In genomic region chr6:118204112-118204511, GRCm38 (mm10) we compare ENCODE assay signal across 26 mouse cellular contexts. TPM values are rescaled to one million over a fixed set of nuclear protein-coding genes. Genes with fewer than 3 reads are reported as not detected.
DNase-seq lines count a peak whose midpoint lies in the region; ATAC-seq lines count a peak whose summit lies in the region.
"Had no signal": no experiment of that assay in that cellular context is flagged by ENCODE, and none has a peak within 500 bp of the region (broad histone marks: within the 10 kb centered on the region; RNA-seq: fewer than 3 reads in every experiment).

No protein-coding gene starts in this region.

- H3K4me1 ChIP-seq in hindbrain, embryonic 16.5 days (ENCODE audit: control insufficient read depth, insufficient read depth, low read depth, low read length) = no peaks in the 10 kb centered on the region
- no peaks in the 10 kb centered on the region for H3K4me1 ChIP-seq in hindbrain, embryonic 14.5 days (replicated peaks; ENCODE audit: control insufficient read depth, insufficient read depth, low read length)
- H3K4me1 ChIP-seq in midbrain, embryonic 13.5 days (replicated peaks) = peaks cover 6% of the 10 kb centered on the region
- H3K4me1 ChIP-seq in midbrain, embryonic 14.5 days (ENCODE audit: control insufficient read depth, insufficient read depth, low read length) = no peaks in the 10 kb centered on the region
- peaks cover 19% of the 10 kb centered on the region for H3K4me1 ChIP-seq in limb, embryonic 10.5 days
- H3K4me1 ChIP-seq: forebrain, embryonic 13.5 days; heart, embryonic 13.5 days; hindbrain, embryonic 15.5 days had no signal

- WGBS in hindbrain, embryonic 16.5 days = 67% methylated on average over 1 of the region's 1 CpGs
- WGBS in hindbrain, embryonic 14.5 days = 62% methylated on average over 1 of the region's 1 CpGs
- WGBS in midbrain, embryonic 13.5 days = 75% methylated on average over 1 of the region's 1 CpGs
- WGBS in midbrain, embryonic 14.5 days = 95% methylated on average over 1 of the region's 1 CpGs
- WGBS in limb, embryonic 10.5 days = 81% methylated on average over 1 of the region's 1 CpGs

- no peak overlapping the region for H3K27ac ChIP-seq in hindbrain, embryonic 16.5 days (ENCODE audit: low read depth, low read length)
- no peak overlapping the region for H3K27ac ChIP-seq in hindbrain, embryonic 14.5 days
- H3K27ac ChIP-seq in midbrain, embryonic 13.5 days = no peak overlapping the region
- H3K27ac ChIP-seq in midbrain, embryonic 14.5 days (replicated peaks; ENCODE audit: low read depth, low read length) = no peak overlapping the region
- no peak overlapping the region for H3K27ac ChIP-seq in limb, embryonic 10.5 days
- H3K27ac ChIP-seq: forebrain, embryonic 10.5 days; forebrain, embryonic 13.5 days; heart, adult 2 months; heart, embryonic 10.5 days; heart, embryonic 13.5 days; hindbrain, embryonic 15.5 days had no signal

- DNase-seq in hindbrain, embryonic 14.5 days (ENCODE audit: low spot score) = no peak
- no peak for DNase-seq in midbrain, embryonic 14.5 days
- DNase-seq in retina, postnatal 1 day = peak; percentile 35
- DNase-seq in retina, embryonic 14.5 days (ENCODE audit: low spot score) = no peak
- DNase-seq in limb, embryonic 10.5 days (ENCODE audit: low spot score) = no peak
- DNase-seq: adrenal gland, postnatal 10 days; adrenal gland, postnatal 36 days; B cell, adult 2 months; cerebellum, adult 18-20 months; cerebellum, adult 9-10 months; cerebellum, postnatal 14 days; gastrocnemius, postnatal 10 days; gastrocnemius, postnatal 36 days; heart, adult 2 months; heart, postnatal 14 days; heart, postnatal 4 days had no signal

- no peaks in the 10 kb centered on the region for H3K36me3 ChIP-seq in hindbrain, embryonic 16.5 days (ENCODE audit: control insufficient read depth, insufficient read depth, low read length)
- no peaks in the 10 kb centered on the region for H3K36me3 ChIP-seq in hindbrain, embryonic 14.5 days (replicated peaks; ENCODE audit: control insufficient read depth, insufficient read depth)
- H3K36me3 ChIP-seq in midbrain, embryonic 13.5 days = no peaks in the 10 kb centered on the region
- H3K36me3 ChIP-seq in midbrain, embryonic 14.5 days (ENCODE audit: control insufficient read depth, insufficient read depth, low read length) = no peaks in the 10 kb centered on the region
- no peaks in the 10 kb centered on the region for H3K36me3 ChIP-seq in limb, embryonic 10.5 days
- H3K36me3 ChIP-seq: forebrain, embryonic 10.5 days; G1E; heart, embryonic 10.5 days; heart, embryonic 13.5 days; hindbrain, embryonic 15.5 days had no signal

- H3K27me3 ChIP-seq in hindbrain, embryonic 16.5 days (replicated peaks; ENCODE audit: control insufficient read depth, insufficient read depth, low read length) = peaks cover 5% of the 10 kb centered on the region
- H3K27me3 ChIP-seq in hindbrain, embryonic 14.5 days (ENCODE audit: control insufficient read depth, insufficient read depth, low read length) = peaks cover 6% of the 10 kb centered on the region
- peaks cover 11% of the 10 kb centered on the region for H3K27me3 ChIP-seq in midbrain, embryonic 13.5 days
- H3K27me3 ChIP-seq in midbrain, embryonic 14.5 days (ENCODE audit: control insufficient read depth, insufficient read depth, low read length) = peaks cover 3% of the 10 kb centered on the region; the same call in 1 of the 2 replicates
- peaks cover 26% of the 10 kb centered on the region for H3K27me3 ChIP-seq in limb, embryonic 10.5 days (ENCODE audit: low read depth, poor library complexity, severe bottlenecking)

- no peak overlapping the region for H3K4me2 ChIP-seq in hindbrain, embryonic 16.5 days (ENCODE audit: low read length)
- no peak overlapping the region for H3K4me2 ChIP-seq in hindbrain, embryonic 14.5 days (replicated peaks)
- no peak overlapping the region for H3K4me2 ChIP-seq in midbrain, embryonic 13.5 days (replicated peaks)
- no peak overlapping the region for H3K4me2 ChIP-seq in midbrain, embryonic 14.5 days (ENCODE audit: low read length)
- H3K4me2 ChIP-seq: forebrain, embryonic 13.5 days; heart, embryonic 13.5 days; hindbrain, embryonic 15.5 days had no signal

- ATAC-seq in hindbrain, embryonic 16.5 days = peak; percentile 42; the same call in 1 of the 2 replicates
- no peak for ATAC-seq in hindbrain, embryonic 14.5 days (ENCODE audit: low FRiP score)
- ATAC-seq in midbrain, embryonic 13.5 days = peak; percentile 27; the same call in 1 of the 2 replicates
- no peak for ATAC-seq in midbrain, embryonic 14.5 days (ENCODE audit: low FRiP score, low TSS enrichment)
- ATAC-seq: forebrain, embryonic 13.5 days; forebrain, embryonic 16.5 days; Patski had no signal

- H3K9me3 ChIP-seq in hindbrain, embryonic 16.5 days (ENCODE audit: control insufficient read depth, low read length) = no peaks in the 10 kb centered on the region
- H3K9me3 ChIP-seq in hindbrain, embryonic 14.5 days (ENCODE audit: control insufficient read depth, low read length) = no peaks in the 10 kb centered on the region
- no peaks in the 10 kb centered on the region for H3K9me3 ChIP-seq in midbrain, embryonic 13.5 days
- no peaks in the 10 kb centered on the region for H3K9me3 ChIP-seq in midbrain, embryonic 14.5 days (ENCODE audit: control insufficient read depth, low read length)
- no peaks in the 10 kb centered on the region for H3K9me3 ChIP-seq in limb, embryonic 10.5 days (replicated peaks)
- H3K9me3 ChIP-seq: forebrain, embryonic 10.5 days; forebrain, embryonic 13.5 days; G1E; heart, embryonic 10.5 days; heart, embryonic 13.5 days; hindbrain, embryonic 15.5 days had no signal

- H3K9ac ChIP-seq in hindbrain, embryonic 16.5 days (ENCODE audit: low read depth, low read length) = no peak overlapping the region; the same call in 1 of the 2 replicates
- H3K9ac ChIP-seq in hindbrain, embryonic 14.5 days = no peak overlapping the region
- no peak overlapping the region for H3K9ac ChIP-seq in midbrain, embryonic 13.5 days (replicated peaks)
- no peak overlapping the region for H3K9ac ChIP-seq in midbrain, embryonic 14.5 days (replicated peaks; ENCODE audit: low read length)
- H3K9ac ChIP-seq: forebrain, embryonic 13.5 days; heart, embryonic 13.5 days; hindbrain, embryonic 15.5 days had no signal

- H3K4me3 ChIP-seq in hindbrain, embryonic 16.5 days (ENCODE audit: low read length) = no peak overlapping the region
- H3K4me3 ChIP-seq in hindbrain, embryonic 14.5 days (replicated peaks; ENCODE audit: low read length) = no peak overlapping the region
- no peak overlapping the region for H3K4me3 ChIP-seq in midbrain, embryonic 13.5 days (replicated peaks)
- no peak overlapping the region for H3K4me3 ChIP-seq in midbrain, embryonic 14.5 days (replicated peaks; ENCODE audit: low read depth, low read length)
- no peak overlapping the region for H3K4me3 ChIP-seq in limb, embryonic 10.5 days
- H3K4me3 ChIP-seq: forebrain, embryonic 10.5 days; forebrain, embryonic 13.5 days; heart, adult 2 months; heart, embryonic 10.5 days; heart, embryonic 13.5 days; hindbrain, embryonic 15.5 days had no signal

RNA-seq across cellular contexts. Expression of gene Ret, which starts 6.6 kb away (rescaled TPM):
- 17.6 and 19.1 TPM in 2 replicates for polyA plus RNA-seq in hindbrain, embryonic 16.5 days (2015; fragmentation: Nextera tagmentation; extraction: Ambion mirVana)
- polyA plus RNA-seq in hindbrain, embryonic 14.5 days (2014; fragmentation: Nextera tagmentation; extraction: Ambion mirVana) = 17.0 and 18.8 TPM in 2 replicates
- 3.7 and 4.2 TPM in 2 replicates for polyA plus RNA-seq in midbrain, embryonic 13.5 days (2015; fragmentation: Nextera tagmentation; extraction: Ambion mirVana)
- 4.5 and 4.6 TPM in 2 replicates for polyA plus RNA-seq in midbrain, embryonic 14.5 days (2014; fragmentation: Nextera tagmentation; extraction: Ambion mirVana)
- polyA plus RNA-seq in limb, embryonic 10.5 days (2016; fragmentation: Nextera tagmentation; extraction: Ambion mirVana) = 0.29 and 0.48 TPM in 2 replicates
- polyA plus RNA-seq: G1E had no signal

Comparison
In these comparisons a context has a peak if more than half of its experiments do, and no peak if none do; other contexts are left out.
1. ATAC-seq: peak in hindbrain, embryonic 16.5 days (single experiment) and midbrain, embryonic 13.5 days (single experiment); none in hindbrain, embryonic 14.5 days (single experiment) and midbrain, embryonic 14.5 days (single experiment).